Mouse (Mus musculus) forebrain, embryonic 13.5 days (tissue): Measurements from ENCODE around the gene Dnm3. TPM values are rescaled to one million over a fixed set of nuclear protein-coding genes. Genes with fewer than 3 reads are reported as not detected.

Source experiments
- ATAC-seq: fragments of 200-750 bp; cut with Nextera tagmentation; 2 replicates; pipeline ENCODE4 v1.8.0; 2017
- H3K27ac ChIP-seq: fragments of 300-500 bp; sonication (generic); 2 replicates; pipeline ENCODE4 v1.5.1; 2015; ENCODE audit warnings: inconsistent platforms, mild to moderate bottlenecking, moderate library complexity
- H3K27me3 ChIP-seq: fragments of 300-500 bp; sonication (generic); 2 replicates; pipeline ENCODE4 v1.6.1; 2015; ENCODE audit warnings: mild to moderate bottlenecking, inconsistent platforms
- H3K36me3 ChIP-seq: fragments of 300-500 bp; sonication (generic); 2 replicates; pipeline ENCODE4 v1.6.1; 2015; ENCODE audit warnings: mild to moderate bottlenecking, inconsistent platforms; ENCODE audit not compliant: poor library complexity, severe bottlenecking
- H3K4me1 ChIP-seq: fragments of 300-500 bp; sonication (generic); 2 replicates; pipeline ENCODE4 v1.6.1; 2015; ENCODE audit warnings: inconsistent platforms
- H3K4me2 ChIP-seq: fragments of 300-500 bp; sonication (generic); 2 replicates; pipeline ENCODE4 v1.6.1; 2015; ENCODE audit warnings: inconsistent platforms, mild to moderate bottlenecking, moderate library complexity
- H3K4me3 ChIP-seq: fragments of 300-500 bp; sonication (generic); 2 replicates; pipeline ENCODE4 v1.5.1; 2015; ENCODE audit warnings: mild to moderate bottlenecking, inconsistent platforms
- H3K9ac ChIP-seq: fragments of 300-500 bp; sonication (generic); 2 replicates; pipeline ENCODE4 v1.6.1; 2015; ENCODE audit warnings: mild to moderate bottlenecking, inconsistent platforms
- H3K9me3 ChIP-seq: fragments of 300-500 bp; sonication (generic); replicated peaks from 2 replicates; pipeline ENCODE4 v1.6.1; 2016; ENCODE audit warnings: inconsistent platforms
- WGBS: fragments of 180-500 bp; shearing (Covaris S2); methylation state at CpG from one replicate; pipeline ENCODE4 v1.1.7; 2015; 5-methylcytosine and 5-hydroxymethylcytosine counted together
- polyA plus RNA-seq: library from polyadenylated mRNA; unstranded; fragments of >200 nt; fragmentation: Nextera tagmentation; extraction: Ambion mirVana; gene quantifications from 2 replicates; pipeline ENCODE4 v1.2.1, GENCODE M21; 2015

Dnm3 gene
- polyA plus RNA-seq, 1 experiment from 2014 or later: 15.1 TPM

- WGBS: 46% methylated on average over 11 of the region's 11 CpGs
- Histone ChIP-seq H3K9ac (no peak overlapping the region), H3K27me3 (no peaks in the 10 kb centered on the region), H3K4me2 (no peak overlapping the region), H3K4me1 (peaks cover 4% of the 10 kb centered on the region; the same call in 1 of the 2 replicates), H3K27ac (no peak overlapping the region), H3K36me3 (no peaks in the 10 kb centered on the region), H3K9me3 (no peaks in the 10 kb centered on the region), H3K4me3 (no peak overlapping the region)
- peak; percentile 44; the same call in 1 of the 2 replicates for ATAC-seq
Observed at GRCm38 (mm10) chr1:162135451-162136213, 342.2 kb downstream of the Dnm3 start.

DNA sequence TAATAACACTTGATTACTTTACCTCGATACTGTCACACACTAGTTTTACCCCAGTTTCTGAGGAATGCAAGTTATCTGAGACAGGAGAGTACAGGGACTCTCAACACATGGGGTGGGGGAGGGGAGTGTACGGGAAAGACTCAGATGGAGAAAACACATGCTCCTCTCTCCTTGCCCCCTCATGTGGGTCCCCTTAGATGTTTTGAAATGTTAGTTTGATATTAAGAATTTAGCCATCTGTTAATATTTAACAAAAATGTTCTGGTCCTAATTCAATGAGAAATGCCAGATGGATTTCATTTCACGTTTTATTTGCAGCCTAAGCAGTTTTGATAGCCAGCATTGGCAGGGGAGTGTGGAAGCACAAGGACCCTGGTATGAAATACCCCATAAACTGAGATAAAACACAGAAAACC, 343.2 kb downstream of the Dnm3 start:
- Histone ChIP-seq H3K9ac (no peak overlapping the region), H3K4me1 (peaks cover 4% of the 10 kb centered on the region; the same call in 1 of the 2 replicates), H3K9me3 (no peaks in the 10 kb centered on the region), H3K4me3 (no peak overlapping the region), H3K36me3 (no peaks in the 10 kb centered on the region), H3K27me3 (no peaks in the 10 kb centered on the region), H3K4me2 (no peak overlapping the region), H3K27ac (no peak overlapping the region)
- 75% methylated on average over 3 of the region's 3 CpGs for WGBS
- peak; percentile 60; the same call in 1 of the 2 replicates for ATAC-seq

- Histone ChIP-seq H3K4me2 (no peak overlapping the region), H3K4me3 (no peak overlapping the region), H3K27me3 (no peaks in the 10 kb centered on the region), H3K27ac (no peak overlapping the region), H3K36me3 (no peaks in the 10 kb centered on the region), H3K4me1 (peaks cover 4% of the 10 kb centered on the region; the same call in 1 of the 2 replicates), H3K9me3 (no peaks in the 10 kb centered on the region), H3K9ac (no peak overlapping the region)
- ATAC-seq: no peak
- WGBS: 95% methylated on average over 8 of the region's 8 CpGs
Observed at GRCm38 (mm10) chr1:162132908-162133641, 344.8 kb downstream of the Dnm3 start.

- no peaks in the 10 kb centered on the region for H3K4me1 ChIP-seq
- WGBS: 79% methylated on average over 8 of the region's 8 CpGs
- H3K9ac ChIP-seq: no peak overlapping the region
- H3K4me2 ChIP-seq: no peak overlapping the region
- H3K9me3 ChIP-seq: no peaks in the 10 kb centered on the region
- ATAC-seq: no peak
- H3K36me3 ChIP-seq: no peaks in the 10 kb centered on the region
- H3K27me3 ChIP-seq: no peaks in the 10 kb centered on the region
- no peak overlapping the region for H3K27ac ChIP-seq
- H3K4me3 ChIP-seq: no peak overlapping the region
Observed at GRCm38 (mm10) chr1:162126856-162127792, 350.7 kb downstream of the Dnm3 start.

GRCm38 (mm10) chr1:162124396-162124795, 353.4 kb downstream of the Dnm3 start:
- Histone ChIP-seq H3K4me2 (no peak overlapping the region), H3K9ac (no peak overlapping the region), H3K4me3 (no peak overlapping the region), H3K36me3 (no peaks in the 10 kb centered on the region), H3K27ac (no peak overlapping the region), H3K4me1 (no peaks in the 10 kb centered on the region), H3K27me3 (no peaks in the 10 kb centered on the region), H3K9me3 (no peaks in the 10 kb centered on the region)
- ATAC-seq: no peak
- 65% methylated on average over 3 of the region's 3 CpGs for WGBS

- 0 out of 2 replicates have a peak, but pooled peaks have one; percentile 33 for ATAC-seq
- no peaks in the 10 kb centered on the region for H3K4me1 ChIP-seq
- H3K27me3 ChIP-seq: no peaks in the 10 kb centered on the region
- no peaks in the 10 kb centered on the region for H3K9me3 ChIP-seq
- no peaks in the 10 kb centered on the region for H3K36me3 ChIP-seq
- no peak overlapping the region for H3K4me2 ChIP-seq
- no peak overlapping the region for H3K4me3 ChIP-seq
- 48% methylated on average over 7 of the region's 7 CpGs for WGBS
- H3K27ac ChIP-seq: no peak overlapping the region; the same call in 1 of the 2 replicates
- no peak overlapping the region for H3K9ac ChIP-seq
Observed at GRCm38 (mm10) chr1:162121441-162122200, 356.2 kb downstream of the Dnm3 start.

- Histone ChIP-seq H3K27ac (no peak overlapping the region), H3K4me1 (no peaks in the 10 kb centered on the region), H3K4me3 (no peak overlapping the region), H3K9ac (no peak overlapping the region), H3K9me3 (no peaks in the 10 kb centered on the region), H3K36me3 (no peaks in the 10 kb centered on the region), H3K27me3 (no peaks in the 10 kb centered on the region), H3K4me2 (no peak overlapping the region)
- 0 out of 2 replicates have a peak, but pooled peaks have one; percentile 24 for ATAC-seq
- 70% methylated on average over 7 of the region's 7 CpGs for WGBS
Observed at GRCm38 (mm10) chr1:162109437-162109813, 368.4 kb downstream of the Dnm3 start.

- Histone ChIP-seq H3K4me2 (no peak overlapping the region), H3K27ac (no peak overlapping the region), H3K9me3 (no peaks in the 10 kb centered on the region), H3K27me3 (no peaks in the 10 kb centered on the region), H3K36me3 (no peaks in the 10 kb centered on the region), H3K9ac (no peak overlapping the region), H3K4me3 (no peak overlapping the region), H3K4me1 (no peaks in the 10 kb centered on the region)
- ATAC-seq: no peak
- WGBS: 49% methylated on average over 6 of the region's 6 CpGs
Observed at GRCm38 (mm10) chr1:162108726-162109436, 369.0 kb downstream of the Dnm3 start.

DNA sequence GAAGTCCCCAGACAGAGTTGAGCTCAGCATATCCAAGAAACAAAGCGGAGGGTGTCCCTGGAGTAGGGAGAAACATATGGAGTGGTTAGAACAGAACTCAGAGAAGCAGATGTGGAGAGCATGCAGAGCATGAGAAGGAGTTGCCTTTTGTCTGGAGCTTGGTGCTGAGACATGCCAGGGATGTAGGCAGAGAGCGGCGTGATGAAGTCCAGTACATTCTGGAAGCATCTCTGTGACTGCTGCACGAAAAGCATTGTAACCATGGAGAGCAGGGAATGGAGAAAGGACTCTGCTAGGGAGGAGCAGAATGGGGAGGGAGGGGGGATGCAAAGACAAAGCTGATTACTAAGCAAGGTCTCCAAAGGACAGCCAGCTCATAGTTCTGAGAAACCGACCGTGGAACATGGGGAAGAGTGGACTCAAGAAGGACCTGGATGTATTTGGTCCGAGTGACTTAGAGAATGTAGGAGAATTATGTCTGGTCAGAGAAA, 369.6 kb downstream of the Dnm3 start:
- no peak for ATAC-seq
- no peak overlapping the region for H3K27ac ChIP-seq

GRCm38 (mm10) chr1:162107011-162107606, 370.7 kb downstream of the Dnm3 start:
- H3K36me3 ChIP-seq: no peaks in the 10 kb centered on the region
- ATAC-seq: no peak
- H3K4me3 ChIP-seq: no peak overlapping the region
- no peaks in the 10 kb centered on the region for H3K4me1 ChIP-seq
- H3K27me3 ChIP-seq: no peaks in the 10 kb centered on the region
- 80% methylated on average over 4 of the region's 4 CpGs for WGBS
- no peak overlapping the region for H3K9ac ChIP-seq
- H3K27ac ChIP-seq: no peak overlapping the region
- no peak overlapping the region for H3K4me2 ChIP-seq
- H3K9me3 ChIP-seq: no peaks in the 10 kb centered on the region

More for the DNA sequence above, 369.6 kb downstream of the Dnm3 start:
- no peak overlapping the region for H3K4me2 ChIP-seq
- H3K27me3 ChIP-seq: no peaks in the 10 kb centered on the region
- no peaks in the 10 kb centered on the region for H3K4me1 ChIP-seq
- no peak overlapping the region for H3K9ac ChIP-seq
- H3K36me3 ChIP-seq: no peaks in the 10 kb centered on the region
- no peak overlapping the region for H3K4me3 ChIP-seq
- H3K9me3 ChIP-seq: no peaks in the 10 kb centered on the region
- WGBS: 53% methylated on average over 7 of the region's 7 CpGs
